Mouse (Mus musculus) heart, adult 2 months (tissue): ENCODE data around the gene Rufy4. TPM values are rescaled to one million over a fixed set of nuclear protein-coding genes. Genes with fewer than 3 reads are reported as not detected.

Experiments used
- DNase-seq, 2 experiments: peaks; one replicate each; pipeline ENCODE4 v3.0.0; 2021
- H3K27ac ChIP-seq: fragments of 200-600 bp; 2 replicates; pipeline ENCODE4 v1.8.1; 2022
- H3K27me3 ChIP-seq: fragments of 200-500 bp; 2 replicates; pipeline ENCODE4 v1.6.1; 2012; ENCODE audit warnings: mild to moderate bottlenecking, low read length, inconsistent platforms, mixed read lengths; ENCODE audit not compliant: control insufficient read depth, insufficient read depth
- H3K36me3 ChIP-seq: fragments of 200-500 bp; 2 replicates; pipeline ENCODE4 v1.6.1; 2012; ENCODE audit warnings: low read length, inconsistent platforms; ENCODE audit not compliant: control insufficient read depth, insufficient read depth
- H3K4me1 ChIP-seq: fragments of 200-500 bp; 2 replicates; pipeline ENCODE4 v1.6.1; 2011; ENCODE audit warnings: low read length; ENCODE audit not compliant: control insufficient read depth, insufficient read depth
- H3K4me3 ChIP-seq: fragments of 200-600 bp; 2 replicates; pipeline ENCODE4 v1.8.1; 2022
- H3K79me2 ChIP-seq: fragments of 200-500 bp; replicated peaks from 2 replicates; pipeline ENCODE4 v1.6.1; 2012; ENCODE audit warnings: mild to moderate bottlenecking, inconsistent platforms, low read length, moderate library complexity, mixed read lengths; ENCODE audit not compliant: control insufficient read depth, insufficient read depth
- H3K9ac ChIP-seq: fragments of 200-500 bp; 2 replicates; pipeline ENCODE4 v1.6.1; 2012; ENCODE audit warnings: low read depth, mild to moderate bottlenecking, control low read depth, inconsistent platforms, low read length, mixed read lengths
- CTCF ChIP-seq: fragments of 200-600 bp; IDR thresholded peaks from 2 replicates; pipeline ENCODE4 v1.8.1; 2022; ENCODE audit warnings: antibody characterized with exemption, mild to moderate bottlenecking, moderate library complexity
- EP300 ChIP-seq: fragments of 200-500 bp; IDR thresholded peaks from 2 replicates; pipeline ENCODE4 v1.6.1; 2011; ENCODE audit warnings: low read depth, low read length, control low read depth; ENCODE audit not compliant: insufficient read depth
- POLR2A ChIP-seq: fragments of 200-500 bp; IDR thresholded peaks from 2 replicates; pipeline ENCODE4 v1.6.1; 2011; ENCODE audit warnings: mild to moderate bottlenecking, low read depth, low read length, control low read depth; ENCODE audit not compliant: insufficient read depth
- WGBS: fragments of 180-500 bp; shearing (Covaris S2); methylation state at CpG from one replicate; pipeline ENCODE4 v1.1.7; 2018; 5-methylcytosine and 5-hydroxymethylcytosine counted together
- intact Hi-C: fragments of 180-260 bp; cut with DNase I; formaldehyde crosslinking; loops from one replicate; pipeline ENCODE4 v1.15.1; 2025
- polyA plus RNA-seq: library from polyadenylated mRNA; depleted of rRNA; stranded (reverse); fragments of >200 nt; gene quantifications from 2 replicates; pipeline ENCODE4 v1.2.3, GENCODE M21; 2012; rRNA removed
- total RNA-seq, 2 experiments: library from RNA; stranded (reverse); gene quantifications; 2 replicates each; pipeline ENCODE4 v1.2.3; 2021

Rufy4 gene
- total and polyA plus RNA-seq, 3 experiments, result 0.59 to 1.2 (median 1.1) TPM

GRCm38 (mm10) chr1:74195961-74196360, 70.6 kb downstream of the Rufy4 start:
- Histone ChIP-seq H3K79me2 (no peaks in the 10 kb centered on the region), H3K27me3 (no peaks in the 10 kb centered on the region), H3K9ac (no peak overlapping the region), H3K27ac (no peak overlapping the region), H3K36me3 (no peaks in the 10 kb centered on the region), H3K4me1 (no peaks in the 10 kb centered on the region), H3K4me3 (no peak overlapping the region)
- 41% methylated on average over 7 of the region's 7 CpGs for WGBS
- intact Hi-C loops, result no loop called here
- peak; percentile 76 for TF ChIP-seq CTCF
- no peak for TF ChIP-seq POLR2A
- no peak for DNase-seq

GRCm38 (mm10) chr1:74196621-74197419, 71.5 kb downstream of the Rufy4 start:
- 71% methylated on average over 17 of the region's 17 CpGs for WGBS
- Histone ChIP-seq H3K36me3 (no peaks in the 10 kb centered on the region), H3K79me2 (no peaks in the 10 kb centered on the region), H3K27me3 (no peaks in the 10 kb centered on the region), H3K9ac (no peak overlapping the region), H3K4me1 (no peaks in the 10 kb centered on the region), H3K27ac (no peak overlapping the region), H3K4me3 (no peak overlapping the region)
- intact Hi-C loops, result loop anchor here (1.0 kb wide), 1 partner anchor 296 kb away; no protein-coding TSS in a partner anchor
- DNase-seq, result no peak
- TF ChIP-seq EP300, result no peak
- TF ChIP-seq CTCF, result no peak
- no peak for TF ChIP-seq POLR2A

Other genes with a start within 250 kb of the Rufy4 start
- gene Tns1, start 1.1 kb upstream of the Rufy4 start, total RNA-seq, result 100 to 1,000 TPM; 629 to 748 TPM
- gene Tns1, start 1.1 kb upstream of the Rufy4 start, polyA plus RNA-seq, result 329 and 365 TPM in 2 replicates
- gene Cxcr2, start 28.4 kb downstream of the Rufy4 start, total RNA-seq, result under 1 TPM; 0.14 to 0.52 TPM
- 0.82 and 1.3 TPM in 2 replicates for gene Cxcr2, start 28.4 kb downstream of the Rufy4 start, polyA plus RNA-seq
- not detected for gene Cxcr1, start 69.1 kb downstream of the Rufy4 start, total RNA-seq
- gene Cxcr1, start 69.1 kb downstream of the Rufy4 start, polyA plus RNA-seq, result not detected in 2 replicates
- gene Arpc2, start 110.5 kb downstream of the Rufy4 start, total RNA-seq, result 100 to 1,000 TPM; 130 to 132 TPM
- 85.5 and 111 TPM in 2 replicates for gene Arpc2, start 110.5 kb downstream of the Rufy4 start, polyA plus RNA-seq
- not detected for gene Gpbar1, start 153.0 kb downstream of the Rufy4 start, total RNA-seq
- 0.14 and 0.15 TPM in 2 replicates for gene Gpbar1, start 153.0 kb downstream of the Rufy4 start, polyA plus RNA-seq
- 100 to 1,000 TPM in 1 of 2 experiments, 10 to 100 TPM in 1; 89.3 to 100 TPM for gene Aamp, start 159.2 kb downstream of the Rufy4 start, total RNA-seq
- 116 and 135 TPM in 2 replicates for gene Aamp, start 159.2 kb downstream of the Rufy4 start, polyA plus RNA-seq
- 100 to 1,000 TPM; 126 to 140 TPM for gene Pnkd, start 159.4 kb downstream of the Rufy4 start, total RNA-seq
- gene Pnkd, start 159.4 kb downstream of the Rufy4 start, polyA plus RNA-seq, result 104 and 113 TPM in 2 replicates
- 10 to 100 TPM; 41.3 to 48.1 TPM for gene Tmbim1, start 180.1 kb downstream of the Rufy4 start, total RNA-seq
- gene Tmbim1, start 180.1 kb downstream of the Rufy4 start, polyA plus RNA-seq, result 97.1 and 148 TPM in 2 replicates
- under 1 TPM; 0.29 to 0.34 TPM for gene Catip, start 236.6 kb downstream of the Rufy4 start, total RNA-seq
- 1.1 and 2.3 TPM in 2 replicates for gene Catip, start 236.6 kb downstream of the Rufy4 start, polyA plus RNA-seq
- gene Slc11a1, start 249.7 kb downstream of the Rufy4 start, total RNA-seq, result 1 to 10 TPM; 5.2 to 5.8 TPM
- 12.3 and 13.0 TPM in 2 replicates for gene Slc11a1, start 249.7 kb downstream of the Rufy4 start, polyA plus RNA-seq